Mouse (Mus musculus) liver, adult 2 months (tissue): Measurements from ENCODE around the gene Fat2. TPM values are rescaled to one million over a fixed set of nuclear protein-coding genes. Genes with fewer than 3 reads are reported as not detected.

Experiments
- DNase-seq: peaks from one replicate; pipeline ENCODE4 v3.0.0-alpha.2; 2011; ENCODE audit warnings: low read depth, low spot score; ENCODE audit errors: extremely low read depth
- H3K27ac ChIP-seq: fragments of 200-500 bp; replicated peaks from 2 replicates; pipeline ENCODE4 v1.5.1; 2012; ENCODE audit warnings: low read depth, mild to moderate bottlenecking, control low read depth, inconsistent platforms, low read length; ENCODE audit not compliant: insufficient read depth
- H3K27me3 ChIP-seq: fragments of 200-500 bp; 2 replicates; pipeline ENCODE4 v1.6.1; 2012; ENCODE audit warnings: mild to moderate bottlenecking, moderate library complexity, low read length, inconsistent platforms; ENCODE audit not compliant: control insufficient read depth, insufficient read depth
- H3K36me3 ChIP-seq: fragments of 200-500 bp; 2 replicates; pipeline ENCODE4 v1.6.1; 2012; ENCODE audit warnings: low read length, inconsistent platforms; ENCODE audit not compliant: control insufficient read depth, insufficient read depth
- H3K4me1 ChIP-seq: fragments of 200-500 bp; 2 replicates; pipeline ENCODE4 v1.6.1; 2011; ENCODE audit warnings: low read length; ENCODE audit not compliant: control insufficient read depth, insufficient read depth
- H3K4me3 ChIP-seq: fragments of 200-500 bp; 2 replicates; pipeline ENCODE4 v1.5.1; 2011; ENCODE audit warnings: low read depth, mild to moderate bottlenecking, control low read depth, low read length, moderate library complexity; ENCODE audit not compliant: insufficient read depth
- H3K79me2 ChIP-seq: fragments of 200-500 bp; 2 replicates; pipeline ENCODE4 v1.6.1; 2012; ENCODE audit warnings: inconsistent platforms, mild to moderate bottlenecking, low read length, moderate library complexity; ENCODE audit not compliant: control insufficient read depth, insufficient read depth
- H3K9ac ChIP-seq: fragments of 200-500 bp; 2 replicates; pipeline ENCODE4 v1.6.1; 2012; ENCODE audit warnings: low read depth, mild to moderate bottlenecking, control low read depth, inconsistent platforms, low read length
- CTCF ChIP-seq: fragments of 200-500 bp; IDR thresholded peaks from 2 replicates; pipeline ENCODE4 v1.5.1; 2011; ENCODE audit warnings: low read depth, low read length, control low read depth
- POLR2A ChIP-seq: fragments of 200-500 bp; IDR thresholded peaks from 2 replicates; pipeline ENCODE4 v1.6.1; 2011; ENCODE audit warnings: low read length, control low read depth; ENCODE audit not compliant: insufficient read depth; ENCODE audit errors: extremely low read depth
- whole genome bisulfite sequencing: fragments of 180-500 bp; shearing (Covaris S2); methylation state at CpG from one replicate; pipeline ENCODE4 v1.1.7; 2018; 5-methylcytosine and 5-hydroxymethylcytosine counted together
- polyA plus RNA-seq: library from polyadenylated mRNA; depleted of rRNA; stranded (reverse); fragments of >200 nt; gene quantifications from 2 replicates; pipeline ENCODE4 v1.2.3, GENCODE M21; 2012; rRNA removed
- total RNA-seq: library from RNA; depleted of rRNA; stranded (reverse); fragments of >200 nt; gene quantifications from 2 replicates; pipeline ENCODE4 v1.2.3, GENCODE M21; 2014; rRNA removed

Gene Fat2
- total and polyA plus RNA-seq, 2 experiments, result not detected

DNA sequence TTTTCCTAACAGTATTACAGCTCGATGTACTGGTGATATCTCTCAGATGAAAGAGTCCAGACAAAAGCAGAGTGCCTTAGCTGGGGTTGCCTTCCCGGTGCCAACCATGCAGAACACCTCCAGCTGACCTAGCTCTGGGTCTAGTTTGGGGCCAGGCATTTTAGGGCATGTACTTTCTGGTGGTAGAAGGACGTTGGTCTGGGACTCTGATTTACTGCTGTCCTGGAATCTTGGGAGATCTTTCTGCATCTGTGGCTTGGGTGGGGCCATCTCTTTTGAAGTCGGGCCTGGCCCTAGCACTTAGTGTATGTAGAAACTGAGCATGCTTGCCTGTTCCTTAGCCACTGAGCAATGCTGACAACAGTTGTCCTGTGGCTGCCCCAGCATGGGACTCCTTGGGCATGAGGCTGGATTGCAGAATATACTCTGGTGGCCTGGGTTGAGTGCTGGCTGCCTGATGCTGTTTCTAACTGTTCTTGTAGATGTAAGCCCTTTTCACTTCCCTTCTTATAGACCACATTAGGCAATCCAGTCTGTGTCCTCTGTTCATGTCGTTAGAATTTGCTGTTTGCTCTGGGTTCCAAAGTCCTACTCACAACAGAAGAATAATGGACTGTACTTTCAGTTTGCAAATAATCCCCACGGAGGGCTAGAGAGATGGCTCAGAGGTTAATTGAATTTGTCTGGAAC, 128.2 kb downstream of the Fat2 start:
- Histone ChIP-seq H3K4me3 (no peak overlapping the region), H3K27me3 (no peaks in the 10 kb centered on the region), H3K9ac (peak overlapping the region; percentile 19), H3K79me2 (peaks cover 32% of the 10 kb centered on the region; the same call in 1 of the 2 replicates), H3K4me1 (peaks cover 34% of the 10 kb centered on the region), H3K36me3 (no peaks in the 10 kb centered on the region), H3K27ac (peak overlapping the region; percentile 85)
- 10% methylated on average over 6 of the region's 6 CpGs for WGBS
- TF ChIP-seq POLR2A, result no peak
- TF ChIP-seq CTCF, result no peak
- DNase-seq, result peak; percentile 98

- under 1% methylated on average over 17 of the region's 17 CpGs for WGBS
- H3K27ac ChIP-seq, result peak overlapping the region; percentile 5
Observed at GRCm38 (mm10) chr11:55204602-55205001, 131.8 kb downstream of the Fat2 start.

DNA sequence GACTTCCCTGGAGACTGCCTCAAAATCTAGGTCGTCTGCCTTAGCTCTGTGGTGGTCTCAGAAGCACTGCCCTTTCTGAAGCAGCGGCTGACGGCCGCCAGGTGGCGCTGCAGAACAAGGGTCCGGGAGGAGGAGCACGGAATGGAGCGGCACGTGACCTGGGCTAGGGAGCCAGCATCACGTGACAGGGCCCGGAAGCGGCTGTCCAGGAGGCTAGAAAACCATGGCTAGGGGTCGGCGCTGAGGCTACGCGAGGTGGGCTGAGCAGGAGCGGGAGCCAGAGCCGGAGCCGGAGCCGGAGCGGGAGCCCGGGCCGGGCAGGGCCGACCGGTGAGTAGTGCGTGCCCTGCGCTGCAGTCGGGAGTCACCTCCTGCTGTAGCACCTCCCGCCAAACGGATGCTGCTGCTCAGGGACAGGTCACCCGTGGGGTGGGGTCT, 132.2 kb downstream of the Fat2 start, which contains the start of gene Slc36a1:
Slc36a1 (plus strand) TSS at position 192 of the 438 bp plus-strand sequence.
- peak within 1 kb of the TSS; percentile 5 for H3K27ac ChIP-seq
- peaks cover 4% of the 10 kb centered on the region; the same call in 1 of the 2 replicates for H3K27me3 ChIP-seq
- H3K36me3 ChIP-seq, result no peaks in the 10 kb centered on the region
- WGBS, result under 1% methylated on average over 31 of the region's 31 CpGs
- peak within 1 kb of the TSS; percentile 78 for H3K9ac ChIP-seq
- peaks cover 12% of the 10 kb centered on the region; the same call in 1 of the 2 replicates for H3K79me2 ChIP-seq
- DNase-seq, result peak; percentile 71
- TF ChIP-seq CTCF (peak; percentile 98), POLR2A (0 out of 2 replicates have a peak, but pooled peaks have one; percentile 42)
- H3K4me3 ChIP-seq, result peak within 1 kb of the TSS; percentile 78
- peaks cover 25% of the 10 kb centered on the region for H3K4me1 ChIP-seq

More at GRCm38 (mm10) chr11:55204602-55205001, 131.8 kb downstream of the Fat2 start:
- H3K4me3 ChIP-seq, result peak overlapping the region; percentile 78
- peak overlapping the region; percentile 78 for H3K9ac ChIP-seq
- peaks cover 12% of the 10 kb centered on the region; the same call in 1 of the 2 replicates for H3K79me2 ChIP-seq
- peaks cover 28% of the 10 kb centered on the region for H3K4me1 ChIP-seq
- DNase-seq, result peak; percentile 39
- peaks cover 4% of the 10 kb centered on the region; the same call in 1 of the 2 replicates for H3K27me3 ChIP-seq
- H3K36me3 ChIP-seq, result no peaks in the 10 kb centered on the region
- TF ChIP-seq CTCF, result no peak
- TF ChIP-seq POLR2A, result no peak

Other genes starting within 250 kb of the Fat2 start
- gene Gm2a, start 238.4 kb downstream of the Fat2 start, total RNA-seq, result 41.1 and 61.8 TPM in 2 replicates
- gene Gm2a, start 238.4 kb downstream of the Fat2 start, polyA plus RNA-seq, result 64.6 and 73.6 TPM in 2 replicates
- gene Slc36a3, start 184.9 kb downstream of the Fat2 start, total RNA-seq, result not detected in 2 replicates
- gene Slc36a3, start 184.9 kb downstream of the Fat2 start, polyA plus RNA-seq, result 0.05 TPM in 1 of 2 replicates, not detected in the other
- 0.54 TPM in 1 of 2 replicates, not detected in the other for gene Slc36a2, start 151.5 kb downstream of the Fat2 start, total RNA-seq
- gene Slc36a2, start 151.5 kb downstream of the Fat2 start, polyA plus RNA-seq, result not detected in 2 replicates
- 7.0 and 12.9 TPM in 2 replicates for gene Slc36a1, start 132.2 kb downstream of the Fat2 start, total RNA-seq
- gene Slc36a1, start 132.2 kb downstream of the Fat2 start, polyA plus RNA-seq, result 24.0 and 26.2 TPM in 2 replicates
- 28.0 and 41.7 TPM in 2 replicates for gene Sparc, start 86.6 kb upstream of the Fat2 start, total RNA-seq
- 110 and 128 TPM in 2 replicates for gene Sparc, start 86.6 kb upstream of the Fat2 start, polyA plus RNA-seq
- 220 and 227 TPM in 2 replicates for gene Atox1, start 124.7 kb upstream of the Fat2 start, total RNA-seq
- gene Atox1, start 124.7 kb upstream of the Fat2 start, polyA plus RNA-seq, result 358 and 464 TPM in 2 replicates
- 15.7 and 19.5 TPM in 2 replicates for gene G3bp1, start 133.1 kb upstream of the Fat2 start, total RNA-seq
- 13.6 and 14.0 TPM in 2 replicates for gene G3bp1, start 133.1 kb upstream of the Fat2 start, polyA plus RNA-seq